Mouse (Mus musculus): ENCODE data around the gene Asap2.

Gene Asap2

GRCm38 (mm10) chr12:21315923-21316868 lies 325.9 kb downstream of the Asap2 start, which contains the start of gene Iah1:
Gene Iah1, plus strand, starts transcription at chr12:21316389.
- DNase-seq (ENCODE audit: low spot score in 2 of 2) = peak; percentile 79 to 83

- no peak for DNase-seq (ENCODE audit: low spot score in 2 of 2)
These were observed 326.6 kb downstream of the Asap2 start for GRCm38 (mm10) chr12:21316869-21317265.

GRCm38 (mm10) chr12:21318143-21318895 lies 328.1 kb downstream of the Asap2 start:
- peak; percentile 56 to 74 for DNase-seq (ENCODE audit: low spot score in 2 of 2)

Measured in spleen, postnatal 14 days (tissue).